Mouse (Mus musculus) embryo, embryonic 11.5 days (tissue): ENCODE data around the gene Npb.

ENCODE experiments used
- DNase-seq: peaks from one replicate; pipeline ENCODE4 v3.0.0-alpha.2; 2012; ENCODE audit warnings: low read depth, low spot score

Gene Npb

GRCm38 (mm10) chr11:120615167-120615566 lies 6.9 kb downstream of the Npb start:
- no peak for DNase-seq

GRCm38 (mm10) chr11:120615606-120616203 lies 7.4 kb downstream of the Npb start:
- DNase-seq, result no peak

GRCm38 (mm10) chr11:120616617-120617294 lies 8.5 kb downstream of the Npb start:
- no peak for DNase-seq

GRCm38 (mm10) chr11:120617519-120618112 lies 9.3 kb downstream of the Npb start, which contains the start of gene Pcyt2:
Pcyt2 (minus strand) TSS chr11:120617936.
- peak; percentile 87 for DNase-seq

GRCm38 (mm10) chr11:120618619-120619535 lies 10.6 kb downstream of the Npb start:
- DNase-seq, result no peak

GRCm38 (mm10) chr11:120620195-120620594 lies 11.9 kb downstream of the Npb start:
- DNase-seq, result no peak

- no peak for DNase-seq
Measured at GRCm38 (mm10) chr11:120622805-120623204, 14.5 kb downstream of the Npb start.

- DNase-seq, result no peak
Measured at GRCm38 (mm10) chr11:120623961-120624679, 15.8 kb downstream of the Npb start.

- peak; percentile 71 for DNase-seq
Measured at GRCm38 (mm10) chr11:120624680-120625111, 16.4 kb downstream of the Npb start.

- no peak for DNase-seq
Measured at GRCm38 (mm10) chr11:120625152-120625775, 17.0 kb downstream of the Npb start, which contains the start of gene Sirt7. Sirt7 (minus strand) TSS chr11:120625240.

GRCm38 (mm10) chr11:120626785-120627467 lies 18.6 kb downstream of the Npb start:
- no peak for DNase-seq

GRCm38 (mm10) chr11:120627468-120628300 lies 19.4 kb downstream of the Npb start:
- DNase-seq, result no peak

- no peak for DNase-seq
Measured at GRCm38 (mm10) chr11:120628601-120629340, 20.5 kb downstream of the Npb start.

- DNase-seq, result no peak
Measured at GRCm38 (mm10) chr11:120629341-120629730, 21.1 kb downstream of the Npb start.

- no peak for DNase-seq
Measured at GRCm38 (mm10) chr11:120629911-120630310, 21.6 kb downstream of the Npb start.

GRCm38 (mm10) chr11:120630401-120630871 lies 22.2 kb downstream of the Npb start:
- no peak for DNase-seq

- DNase-seq, result no peak
Measured at GRCm38 (mm10) chr11:120630881-120631725, 22.8 kb downstream of the Npb start.
